15 mouse cellular contexts compared by ENCODE assay signal in the genomic region with DNA sequence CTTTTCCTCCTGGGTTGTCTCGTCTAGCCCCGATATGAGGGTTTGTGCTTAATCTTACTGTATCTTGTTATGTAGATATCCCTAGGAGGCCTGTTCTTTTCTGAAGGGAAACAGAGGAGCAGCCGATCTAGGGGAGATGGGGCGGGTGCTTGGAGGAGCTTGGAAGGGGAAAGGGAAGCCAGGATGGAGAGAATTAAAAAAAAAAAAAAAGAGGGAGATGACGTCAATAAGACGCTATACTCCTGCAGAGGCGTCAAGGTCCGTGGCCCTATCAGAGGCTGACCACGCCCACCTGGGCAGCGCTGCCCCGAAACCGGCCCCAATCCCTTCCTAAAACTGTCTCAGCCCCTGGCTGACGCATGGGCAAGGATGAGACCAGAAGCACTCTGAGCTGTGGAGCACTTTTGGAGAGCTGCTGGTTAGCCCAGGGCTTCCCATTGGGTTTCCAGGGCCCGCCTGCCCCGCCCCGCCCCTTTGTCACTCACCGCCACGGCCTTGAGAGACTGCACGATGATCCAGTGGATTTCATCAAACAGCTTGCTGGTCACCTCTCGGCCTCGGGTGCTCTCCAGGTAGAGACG. TPM values are rescaled to one million over a fixed set of nuclear protein-coding genes. Genes with fewer than 3 reads are reported as not detected.
DNase-seq lines count a peak whose midpoint lies in the region; ATAC-seq and TF ChIP-seq lines count a peak whose summit lies in the region.
"Had no signal": no experiment of that assay in that cellular context is flagged by ENCODE, and none has a peak within 500 bp of the region (broad histone marks: within the 10 kb centered on the region; RNA-seq: fewer than 3 reads in every experiment).

No protein-coding gene starts in this region.

- H3K27me3 ChIP-seq in heart, embryonic 10.5 days (ENCODE audit: insufficient read depth, poor library complexity, severe bottlenecking) = no peaks in the 10 kb centered on the region
- H3K27me3 ChIP-seq in midbrain, embryonic 11.5 days (ENCODE audit: control insufficient read depth, insufficient read depth, low read length) = no peaks in the 10 kb centered on the region
- H3K27me3 ChIP-seq in midbrain, embryonic 16.5 days (ENCODE audit: control insufficient read depth, insufficient read depth, low read depth, low read length) = no peaks in the 10 kb centered on the region
- H3K27me3 ChIP-seq in limb, embryonic 10.5 days (ENCODE audit: low read depth, poor library complexity, severe bottlenecking) = no peaks in the 10 kb centered on the region
- no peaks in the 10 kb centered on the region for H3K27me3 ChIP-seq in small intestine, adult 2 months (ENCODE audit: control insufficient read depth, insufficient read depth, low read length)
- H3K27me3 ChIP-seq: embryonic facial prominence, embryonic 15.5 days had no signal

- ATAC-seq in midbrain, embryonic 11.5 days (ENCODE audit: low FRiP score) = no peak
- ATAC-seq in midbrain, embryonic 16.5 days = no peak
- ATAC-seq: hindbrain, embryonic 16.5 days had no signal

- TF ChIP-seq POLR2A in small intestine, adult 2 months (IDR thresholded peaks at IDR 0.05; ENCODE audit: low read depth, low read length) = no peak

- peaks cover 69% of the 10 kb centered on the region for H3K36me3 ChIP-seq in heart, embryonic 10.5 days
- peaks cover 7% of the 10 kb centered on the region; the same call in 1 of the 2 replicates for H3K36me3 ChIP-seq in midbrain, embryonic 11.5 days (ENCODE audit: control insufficient read depth, insufficient read depth, low read length)
- H3K36me3 ChIP-seq in midbrain, embryonic 16.5 days (ENCODE audit: control insufficient read depth, insufficient read depth, low read length) = peaks cover 66% of the 10 kb centered on the region
- H3K36me3 ChIP-seq in limb, embryonic 10.5 days = peaks cover 74% of the 10 kb centered on the region
- H3K36me3 ChIP-seq in small intestine, adult 2 months (ENCODE audit: control insufficient read depth, insufficient read depth, low read length) = no peaks in the 10 kb centered on the region

- 50% methylated on average over 22 of the region's 22 CpGs for WGBS in heart, embryonic 10.5 days
- WGBS in midbrain, embryonic 11.5 days = 74% methylated on average over 22 of the region's 22 CpGs
- WGBS in midbrain, embryonic 16.5 days = 72% methylated on average over 22 of the region's 22 CpGs
- WGBS in limb, embryonic 10.5 days = 66% methylated on average over 22 of the region's 22 CpGs
- WGBS in small intestine, adult 2 months = 71% methylated on average over 22 of the region's 22 CpGs

- H3K27ac ChIP-seq in heart, embryonic 10.5 days = no peak overlapping the region
- H3K27ac ChIP-seq in midbrain, embryonic 11.5 days (ENCODE audit: low read depth, low read length) = no peak overlapping the region
- no peak overlapping the region for H3K27ac ChIP-seq in midbrain, embryonic 16.5 days (ENCODE audit: low read length)
- peak overlapping the region; percentile 28; the same call in 1 of the 2 replicates for H3K27ac ChIP-seq in limb, embryonic 10.5 days
- H3K27ac ChIP-seq in small intestine, adult 2 months (ENCODE audit: insufficient read depth, low read depth, low read length) = no peak overlapping the region
- H3K27ac ChIP-seq: embryonic facial prominence, embryonic 15.5 days had no signal

- no peaks in the 10 kb centered on the region for H3K9me3 ChIP-seq in heart, embryonic 10.5 days
- no peaks in the 10 kb centered on the region for H3K9me3 ChIP-seq in midbrain, embryonic 11.5 days (ENCODE audit: control insufficient read depth, low read length)
- no peaks in the 10 kb centered on the region for H3K9me3 ChIP-seq in midbrain, embryonic 16.5 days (replicated peaks; ENCODE audit: control insufficient read depth, low read length, poor library complexity, severe bottlenecking)
- no peaks in the 10 kb centered on the region for H3K9me3 ChIP-seq in limb, embryonic 10.5 days (replicated peaks)
- H3K9me3 ChIP-seq: embryonic facial prominence, embryonic 15.5 days had no signal

- 0 out of 2 replicates have a peak, but pooled peaks cover 7% of the 10 kb centered on the region for H3K4me1 ChIP-seq in heart, embryonic 10.5 days
- no peaks in the 10 kb centered on the region for H3K4me1 ChIP-seq in midbrain, embryonic 11.5 days (ENCODE audit: control insufficient read depth, insufficient read depth, low read length)
- no peaks in the 10 kb centered on the region for H3K4me1 ChIP-seq in midbrain, embryonic 16.5 days (ENCODE audit: control insufficient read depth, insufficient read depth, low read length)
- peaks cover 9% of the 10 kb centered on the region for H3K4me1 ChIP-seq in limb, embryonic 10.5 days
- H3K4me1 ChIP-seq in small intestine, adult 2 months (ENCODE audit: control insufficient read depth, insufficient read depth, insufficient read length, low read length) = no peaks in the 10 kb centered on the region
- H3K4me1 ChIP-seq: embryonic facial prominence, embryonic 15.5 days had no signal

- H3K4me3 ChIP-seq in heart, embryonic 10.5 days = peak overlapping the region; percentile 35
- H3K4me3 ChIP-seq in midbrain, embryonic 11.5 days (ENCODE audit: low read depth, low read length) = 0 out of 2 replicates have a peak overlapping the region, but pooled peaks have one; percentile 9
- H3K4me3 ChIP-seq in midbrain, embryonic 16.5 days (ENCODE audit: low read depth, low read length) = no peak overlapping the region
- peak overlapping the region; percentile 37 for H3K4me3 ChIP-seq in limb, embryonic 10.5 days
- peak overlapping the region; percentile 43 for H3K4me3 ChIP-seq in small intestine, adult 2 months (ENCODE audit: low read depth, low read length)
- H3K4me3 ChIP-seq: embryonic facial prominence, embryonic 15.5 days; myocyte had no signal

- no peak overlapping the region; the same call in 1 of the 2 replicates for H3K4me2 ChIP-seq in midbrain, embryonic 11.5 days
- no peak overlapping the region for H3K4me2 ChIP-seq in midbrain, embryonic 16.5 days (ENCODE audit: low read length)
- H3K4me2 ChIP-seq: embryonic facial prominence, embryonic 15.5 days had no signal

- H3K9ac ChIP-seq in midbrain, embryonic 11.5 days (ENCODE audit: low read length) = no peak overlapping the region
- H3K9ac ChIP-seq in midbrain, embryonic 16.5 days (ENCODE audit: low read depth, low read length) = no peak overlapping the region
- H3K9ac ChIP-seq: embryonic facial prominence, embryonic 15.5 days had no signal

- peak; percentile 85 for DNase-seq in heart, embryonic 10.5 days (ENCODE audit: low spot score)
- no peak for DNase-seq in heart, adult 18-20 months
- DNase-seq in midbrain, embryonic 11.5 days (ENCODE audit: low spot score, missing footprints) = no peak
- DNase-seq in limb, embryonic 10.5 days (ENCODE audit: low spot score) = no peak
- DNase-seq in layer of hippocampus, adult 9-10 months (ENCODE audit: low spot score) = no peak
- no peak for DNase-seq in retina, embryonic 14.5 days (ENCODE audit: low spot score)
- DNase-seq: B cell, adult 2 months; cerebellum, postnatal 14 days; kidney, postnatal 10 days; thymus, postnatal 36 days had no signal

- no peak for TF ChIP-seq CTCF in small intestine, adult 2 months (IDR thresholded peaks at IDR 0.05; ENCODE audit: extremely low read depth, insufficient read length, insufficient replicate concordance, low read depth, low read length)

RNA-seq across cellular contexts. Expression of a gene that starts 14.8 kb away (rescaled TPM):
- polyA plus RNA-seq in heart, embryonic 10.5 days (2016; fragmentation: Nextera tagmentation; extraction: Ambion mirVana) = 23.9 and 24.6 TPM in 2 replicates
- total RNA-seq in heart, adult 18-20 months (2021) = 10 to 100 TPM; 60.1 TPM
- 32.2 and 34.6 TPM in 2 replicates for polyA plus RNA-seq in midbrain, embryonic 11.5 days (2014; fragmentation: Nextera tagmentation; extraction: Ambion mirVana)
- 130 TPM in 2 replicates for polyA plus RNA-seq in midbrain, embryonic 16.5 days (2015; fragmentation: Nextera tagmentation; extraction: Ambion mirVana)
- 22.0 and 25.8 TPM in 2 replicates for polyA plus RNA-seq in limb, embryonic 10.5 days (2016; fragmentation: Nextera tagmentation; extraction: Ambion mirVana)
- polyA plus RNA-seq in small intestine, adult 2 months (2012; rRNA removed) = 2.3 and 3.1 TPM in 2 replicates

RNA-seq across cellular contexts. Expression of a gene that starts 30.8 kb away (rescaled TPM):
- 17.4 and 29.8 TPM in 2 replicates for polyA plus RNA-seq in heart, embryonic 10.5 days (2016; fragmentation: Nextera tagmentation; extraction: Ambion mirVana)
- 1 to 10 TPM; 5.7 to 6.5 TPM for total RNA-seq in heart, adult 18-20 months (2021)
- 2.3 and 2.8 TPM in 2 replicates for polyA plus RNA-seq in midbrain, embryonic 11.5 days (2014; fragmentation: Nextera tagmentation; extraction: Ambion mirVana)
- 0.26 and 0.55 TPM in 2 replicates for polyA plus RNA-seq in midbrain, embryonic 16.5 days (2015; fragmentation: Nextera tagmentation; extraction: Ambion mirVana)
- polyA plus RNA-seq in limb, embryonic 10.5 days (2016; fragmentation: Nextera tagmentation; extraction: Ambion mirVana) = 1.7 and 2.6 TPM in 2 replicates
- polyA plus RNA-seq in small intestine, adult 2 months (2012; rRNA removed) = 2.1 and 5.8 TPM in 2 replicates

RNA-seq across cellular contexts. Expression of a gene that starts 31.5 kb away (rescaled TPM):
- 81.9 and 82.4 TPM in 2 replicates for polyA plus RNA-seq in heart, embryonic 10.5 days (2016; fragmentation: Nextera tagmentation; extraction: Ambion mirVana)
- 100 to 1,000 TPM; 232 to 280 TPM for total RNA-seq in heart, adult 18-20 months (2021)
- polyA plus RNA-seq in midbrain, embryonic 11.5 days (2014; fragmentation: Nextera tagmentation; extraction: Ambion mirVana) = 36.3 and 36.5 TPM in 2 replicates
- polyA plus RNA-seq in midbrain, embryonic 16.5 days (2015; fragmentation: Nextera tagmentation; extraction: Ambion mirVana) = 23.4 and 23.5 TPM in 2 replicates
- polyA plus RNA-seq in limb, embryonic 10.5 days (2016; fragmentation: Nextera tagmentation; extraction: Ambion mirVana) = 56.9 and 61.0 TPM in 2 replicates
- polyA plus RNA-seq in small intestine, adult 2 months (2012; rRNA removed) = 32.5 and 73.5 TPM in 2 replicates
